Mouse (Mus musculus) MEL (cell line): Measurements from ENCODE around the gene Igfals. TPM values are rescaled to one million over a fixed set of nuclear protein-coding genes. Genes with fewer than 3 reads are reported as not detected.
A peak's percentile ranks its signal among the peaks of the same experiment; 100 is the strongest.

Experiments used
- DNase-seq: peaks from one replicate; pipeline ENCODE4 v3.0.0; 2011; ENCODE audit warnings: low read depth, low spot score
- H3K27ac ChIP-seq: 2 replicates; pipeline ENCODE4 v1.5.1; 2012; ENCODE audit warnings: low read depth, mild to moderate bottlenecking, control low read depth, low read length, moderate library complexity; ENCODE audit not compliant: control insufficient read depth
- H3K27me3 ChIP-seq, 2 experiments: fragments of 150-350 bp in 1 of 2; sonication (generic) in 1 of 2; 2 replicates each; pipeline ENCODE4 v1.6.1; 2012; ENCODE audit warnings: low read length in 2 of 2, mild to moderate bottlenecking in 2 of 2, improper control_type of control experiment in 1 of 2, moderate library complexity in 1 of 2; ENCODE audit not compliant: insufficient read depth in 2 of 2, control insufficient read depth in 1 of 2
- H3K36me3 ChIP-seq, 2 experiments: 2 replicates each; pipeline ENCODE4 v1.6.1; 2012 to 2014; ENCODE audit warnings: low read length in 2 of 2, improper control_type of control experiment in 1 of 2, inconsistent platforms in 1 of 2, mild to moderate bottlenecking in 1 of 2; ENCODE audit not compliant: insufficient read depth in 2 of 2, control insufficient read depth in 1 of 2
- H3K4me1 ChIP-seq, 2 experiments: fragments of 150-350 bp in 1 of 2; sonication (generic) in 1 of 2; 2 replicates each; pipeline ENCODE4 v1.6.1; 2012; ENCODE audit warnings: low read length in 2 of 2, improper control_type of control experiment in 1 of 2, mild to moderate bottlenecking in 1 of 2; ENCODE audit not compliant: insufficient read depth in 2 of 2, control insufficient read depth in 1 of 2
- H3K4me3 ChIP-seq, 2 experiments: fragments of 150-350 bp in 1 of 2; sonication (generic) in 1 of 2; 2 replicates each; pipeline ENCODE4 v1.5.1; 2012; ENCODE audit warnings: low read depth in 2 of 2, low read length in 2 of 2, mild to moderate bottlenecking in 2 of 2, moderate library complexity in 2 of 2, control low read depth in 1 of 2, improper control_type of control experiment in 1 of 2; ENCODE audit not compliant: control insufficient read depth in 1 of 2, insufficient read depth in 1 of 2
- H3K79me2 ChIP-seq: 2 replicates; pipeline ENCODE4 v1.6.1; 2012; ENCODE audit warnings: mild to moderate bottlenecking, low read length, moderate library complexity; ENCODE audit not compliant: control insufficient read depth, poor library complexity, insufficient read depth
- H3K9ac ChIP-seq: 2 replicates; pipeline ENCODE4 v1.6.1; 2012; ENCODE audit warnings: low read depth, mild to moderate bottlenecking, control low read depth, low read length, moderate library complexity; ENCODE audit not compliant: control insufficient read depth, poor library complexity, severe bottlenecking
- H3K9me3 ChIP-seq: fragments of 150-350 bp; sonication (generic); replicated peaks from 2 replicates; pipeline ENCODE4 v1.6.1; 2012; ENCODE audit warnings: mild to moderate bottlenecking, low read length, improper control_type of control experiment, moderate library complexity; ENCODE audit not compliant: insufficient read depth
- BHLHE40 ChIP-seq: IDR thresholded peaks from 2 replicates; pipeline ENCODE4 v1.6.1; 2012; ENCODE audit warnings: low read depth, mild to moderate bottlenecking, inconsistent platforms, low read length, improper control_type of control experiment, borderline replicate concordance
- CHD1 ChIP-seq: IDR thresholded peaks from 2 replicates; pipeline ENCODE4 v1.6.1; 2012; ENCODE audit warnings: low read depth, mild to moderate bottlenecking, inconsistent platforms, low read length, improper control_type of control experiment
- E2F4 ChIP-seq: IDR thresholded peaks from 2 replicates; pipeline ENCODE4 v1.6.1; 2011; ENCODE audit warnings: low read depth, low read length, improper control_type of control experiment, borderline replicate concordance
- ELF1 ChIP-seq: IDR thresholded peaks from 2 replicates; pipeline ENCODE4 v1.6.1; 2014; ENCODE audit warnings: low read depth, mild to moderate bottlenecking, inconsistent platforms, low read length, improper control_type of control experiment, moderate library complexity
- EP300 ChIP-seq, 2 experiments: IDR thresholded peaks; 2 replicates each; pipeline ENCODE4 v1.6.1; 2011; ENCODE audit warnings: improper control_type of control experiment in 2 of 2, low read length in 2 of 2, low read depth in 1 of 2, mild to moderate bottlenecking in 1 of 2
- ETS1 ChIP-seq: IDR thresholded peaks from 2 replicates; pipeline ENCODE4 v1.6.1; 2012; ENCODE audit warnings: low read depth, mild to moderate bottlenecking, inconsistent platforms, low read length, improper control_type of control experiment, moderate library complexity
- GABPA ChIP-seq: IDR thresholded peaks from 2 replicates; pipeline ENCODE4 v1.6.1; 2012; ENCODE audit warnings: low read depth, mild to moderate bottlenecking, inconsistent platforms, low read length, improper control_type of control experiment, moderate library complexity
- HCFC1 ChIP-seq: IDR thresholded peaks from 2 replicates; pipeline ENCODE4 v1.6.1; 2012; ENCODE audit warnings: low read depth, mild to moderate bottlenecking, inconsistent platforms, low read length, improper control_type of control experiment, moderate library complexity
- KAT2A ChIP-seq: conservative IDR thresholded peaks from 2 replicates; pipeline ENCODE4 v1.6.1; 2012; ENCODE audit warnings: low read depth, low read length, improper control_type of control experiment, inconsistent platforms
- MAFK ChIP-seq: IDR thresholded peaks from 2 replicates; pipeline ENCODE4 v1.6.1; 2011; ENCODE audit warnings: low read depth, mild to moderate bottlenecking, low read length, improper control_type of control experiment, borderline replicate concordance
- MAX ChIP-seq: IDR thresholded peaks from 2 replicates; pipeline ENCODE4 v1.6.1; 2011; ENCODE audit warnings: low read length, improper control_type of control experiment
- MAZ ChIP-seq: IDR thresholded peaks from 2 replicates; pipeline ENCODE4 v1.6.1; 2012; ENCODE audit warnings: low read depth, mild to moderate bottlenecking, inconsistent platforms, low read length, improper control_type of control experiment
- MEF2A ChIP-seq: IDR thresholded peaks from 2 replicates; pipeline ENCODE4 v1.6.1; 2014; ENCODE audit warnings: low read depth, mild to moderate bottlenecking, inconsistent platforms, low read length, improper control_type of control experiment; ENCODE audit not compliant: poor library complexity, insufficient replicate concordance, severe bottlenecking; ENCODE audit errors: extremely low read depth
- MXI1 ChIP-seq: IDR thresholded peaks from 2 replicates; pipeline ENCODE4 v1.6.1; 2011; ENCODE audit warnings: mild to moderate bottlenecking, low read depth, low read length, improper control_type of control experiment
- MYB ChIP-seq: IDR thresholded peaks from 2 replicates; pipeline ENCODE4 v1.6.1; 2011; ENCODE audit warnings: mild to moderate bottlenecking, low read depth, low read length, improper control_type of control experiment
- MYC ChIP-seq: IDR thresholded peaks from 2 replicates; pipeline ENCODE4 v1.6.1; 2011; ENCODE audit warnings: low read depth, mild to moderate bottlenecking, low read length, improper control_type of control experiment, moderate library complexity
- NELFE ChIP-seq: IDR thresholded peaks from 2 replicates; pipeline ENCODE4 v1.6.1; 2011; ENCODE audit warnings: low read depth, low read length, improper control_type of control experiment
- NRF1 ChIP-seq: IDR thresholded peaks from 2 replicates; pipeline ENCODE4 v1.6.1; 2014; ENCODE audit warnings: low read depth, mild to moderate bottlenecking, inconsistent platforms, low read length, improper control_type of control experiment, moderate library complexity; ENCODE audit not compliant: poor library complexity, insufficient read depth, severe bottlenecking
- POLR2A ChIP-seq, 2 experiments: IDR thresholded peaks; 2 replicates each; pipeline ENCODE4 v1.6.1; 2011 to 2012; ENCODE audit warnings: low read length in 2 of 2, mild to moderate bottlenecking in 2 of 2, control low read depth in 1 of 2, improper control_type of control experiment in 1 of 2, low read depth in 1 of 2, moderate library complexity in 1 of 2; ENCODE audit not compliant: control insufficient read depth in 1 of 2, insufficient read depth in 1 of 2, poor library complexity in 1 of 2
- POLR2AphosphoS2 ChIP-seq: IDR thresholded peaks from 2 replicates; pipeline ENCODE4 v1.6.1; 2011; ENCODE audit warnings: low read length, improper control_type of control experiment
- SIN3A ChIP-seq: IDR thresholded peaks from 2 replicates; pipeline ENCODE4 v1.6.1; 2012; ENCODE audit warnings: low read length, improper control_type of control experiment, inconsistent platforms
- SMC3 ChIP-seq: IDR thresholded peaks from 2 replicates; pipeline ENCODE4 v1.6.1; 2011; ENCODE audit warnings: low read depth, low read length, improper control_type of control experiment
- TBP ChIP-seq: IDR thresholded peaks from 2 replicates; pipeline ENCODE4 v1.8.0; 2011; ENCODE audit warnings: low read depth, low read length, improper control_type of control experiment
- TCF12 ChIP-seq: IDR thresholded peaks from 2 replicates; pipeline ENCODE4 v1.6.1; 2014; ENCODE audit warnings: low read depth, mild to moderate bottlenecking, inconsistent platforms, low read length, improper control_type of control experiment, moderate library complexity
- UBTF ChIP-seq: IDR thresholded peaks from 2 replicates; pipeline ENCODE4 v1.6.1; 2012; ENCODE audit warnings: low read depth, mild to moderate bottlenecking, inconsistent platforms, low read length, improper control_type of control experiment, moderate library complexity, borderline replicate concordance; ENCODE audit not compliant: insufficient read depth
- USF1 ChIP-seq: IDR thresholded peaks from 2 replicates; pipeline ENCODE4 v1.6.1; 2014; ENCODE audit warnings: low read depth, mild to moderate bottlenecking, inconsistent platforms, low read length, improper control_type of control experiment, moderate library complexity
- ZMIZ1 ChIP-seq: IDR thresholded peaks from 2 replicates; pipeline ENCODE4 v1.6.1; 2012; ENCODE audit warnings: low read depth, mild to moderate bottlenecking, inconsistent platforms, low read length, improper control_type of control experiment, moderate library complexity
- ZNF384 ChIP-seq: IDR thresholded peaks from 2 replicates; pipeline ENCODE4 v1.6.1; 2012; ENCODE audit warnings: low read depth, mild to moderate bottlenecking, inconsistent platforms, low read length, improper control_type of control experiment
- polyA plus RNA-seq, 2 experiments: library from polyadenylated mRNA; stranded (reverse) in 1 of 2; unstranded in 1 of 2; fragments of >175 nt in 1 of 2; fragments of >200 nt in 1 of 2; gene quantifications; 2 replicates each; pipeline versions ENCODE4 v1.2.1 to v1.2.4; 2012; ENCODE audit warnings: low replicate concordance in 2 of 2, low read depth in 1 of 2; ENCODE audit not compliant: insufficient read length in 2 of 2, insufficient read depth in 1 of 2, missing spikeins in 1 of 2
- total RNA-seq: library from RNA; depleted of rRNA; stranded (reverse); fragments of 300-350 nt; gene quantifications from 2 replicates; pipeline ENCODE4 v1.2.3, GENCODE M21; 2012

The Igfals gene
- total and polyA plus RNA-seq, 3 experiments = 0.04 TPM; not detected in 2

GRCm38 (mm10) chr17:24894995-24895547 lies 29.3 kb downstream of the Igfals start, which contains the start of the genes Eme2 and Mrps34:
Eme2 (minus strand) TSS chr17:24895087.
Mrps34 (plus strand) TSS chr17:24895116.
- H3K36me3 ChIP-seq = peaks cover 0 to 7% of the 10 kb centered on the region in 2 experiments; a peak in 2 of 4 replicates
- H3K9me3 ChIP-seq = no peaks in the 10 kb centered on the region
- no peaks in the 10 kb centered on the region for H3K27me3 ChIP-seq
- H3K9ac ChIP-seq = peak within 1 kb of the TSS; percentile 95
- H3K4me3 ChIP-seq = peak within 1 kb of the TSS; percentile 80 to 94
- H3K27ac ChIP-seq = peak within 1 kb of the TSS; percentile 65
- peak; percentile 95 for DNase-seq
- peaks cover 0 to 16% of the 10 kb centered on the region in 2 experiments; a peak in 2 of 4 replicates for H3K4me1 ChIP-seq
- 0 out of 2 replicates have a peak, but pooled peaks have one; percentile 27 for TF ChIP-seq NRF1
- 0 out of 2 replicates have a peak, but pooled peaks have one; percentile 80 for TF ChIP-seq UBTF
- TF ChIP-seq KAT2A = peak; percentile 60
- TF ChIP-seq EP300 (IDR thresholded peaks at IDR 0.05; ENCODE audit: low read depth in 1 of 2, low read length in 2 of 2) = no peak
- no peak for TF ChIP-seq SMC3
- TF ChIP-seq MAZ = no peak
- TF ChIP-seq USF1 = no peak
- TF ChIP-seq MYB = no peak
- TF ChIP-seq MXI1 = peak; percentile 76
- peak; percentile 81 for TF ChIP-seq ZMIZ1
- peak; percentile 88 for TF ChIP-seq ELF1
- no peak for TF ChIP-seq GABPA
- peak; percentile 91 for TF ChIP-seq NELFE
- no peak for TF ChIP-seq BHLHE40
- peak; percentile 70 to 93; a peak in 3 of 4 replicates for TF ChIP-seq POLR2A (IDR thresholded peaks at IDR 0.05; ENCODE audit: control insufficient read depth in 1 of 2, insufficient read depth in 1 of 2, low read depth in 1 of 2, low read length in 2 of 2, poor library complexity in 1 of 2)
- TF ChIP-seq MAFK = no peak
- 0 out of 2 replicates have a peak, but pooled peaks have one; percentile 83 for TF ChIP-seq CHD1
- TF ChIP-seq HCFC1 = peak; percentile 90
- TF ChIP-seq MAX = peak; percentile 83
- TF ChIP-seq MYC = peak; percentile 74; the same call in 1 of the 2 replicates
- TF ChIP-seq TBP = peak; percentile 87
- TF ChIP-seq POLR2AphosphoS2 = peak; percentile 92
- peak; percentile 77 for TF ChIP-seq TCF12
- TF ChIP-seq E2F4 = no peak
- no peak for TF ChIP-seq MEF2A
- TF ChIP-seq SIN3A = peak; percentile 93
- no peak for TF ChIP-seq ZNF384
- 0 out of 2 replicates have a peak, but pooled peaks have one; percentile 47 for TF ChIP-seq ETS1
- H3K79me2 ChIP-seq = peaks cover 34% of the 10 kb centered on the region
